Mouse (Mus musculus): ENCODE data around the gene Morn4.
"Not testable (repeated sequence)": the region's sequence is repeated elsewhere in the genome, so short reads cannot be mapped to it uniquely, and the experiment has no call there.

Morn4 gene

GRCm38 (mm10) chr19:42085690-42086089 lies 467 bp downstream of the Morn4 start:
- no peak for DNase-seq (ENCODE audit: low spot score)

- not testable (repeated sequence) for DNase-seq (ENCODE audit: low spot score)
Measured at GRCm38 (mm10) chr19:42081613-42082012, 4.5 kb downstream of the Morn4 start.

DNA sequence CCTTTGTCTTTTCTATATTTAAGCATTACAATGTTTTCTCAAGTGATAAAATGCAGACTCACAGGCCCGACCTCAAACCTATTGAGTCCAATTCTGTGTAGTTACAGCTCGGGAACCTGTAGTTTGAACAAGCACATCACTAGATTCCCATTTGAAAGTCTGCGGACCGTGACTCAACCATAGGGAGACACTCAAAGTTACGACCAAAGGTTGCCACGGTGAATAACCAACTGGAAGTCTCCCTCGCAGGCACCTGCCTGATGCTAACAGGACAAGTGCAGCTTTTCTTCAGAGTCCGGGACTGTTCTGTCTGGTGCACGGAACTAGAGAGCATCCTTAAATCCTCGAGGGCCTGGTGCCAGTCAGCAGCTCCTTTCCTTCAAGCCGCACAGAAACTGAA lies 5.7 kb downstream of the Morn4 start:
- DNase-seq (ENCODE audit: low spot score): no peak

- no peak for DNase-seq (ENCODE audit: low spot score)
Measured at GRCm38 (mm10) chr19:42079950-42080349, 6.2 kb downstream of the Morn4 start.

- DNase-seq (ENCODE audit: low spot score): no peak
Measured at GRCm38 (mm10) chr19:42079006-42079405, 7.2 kb downstream of the Morn4 start.

DNA sequence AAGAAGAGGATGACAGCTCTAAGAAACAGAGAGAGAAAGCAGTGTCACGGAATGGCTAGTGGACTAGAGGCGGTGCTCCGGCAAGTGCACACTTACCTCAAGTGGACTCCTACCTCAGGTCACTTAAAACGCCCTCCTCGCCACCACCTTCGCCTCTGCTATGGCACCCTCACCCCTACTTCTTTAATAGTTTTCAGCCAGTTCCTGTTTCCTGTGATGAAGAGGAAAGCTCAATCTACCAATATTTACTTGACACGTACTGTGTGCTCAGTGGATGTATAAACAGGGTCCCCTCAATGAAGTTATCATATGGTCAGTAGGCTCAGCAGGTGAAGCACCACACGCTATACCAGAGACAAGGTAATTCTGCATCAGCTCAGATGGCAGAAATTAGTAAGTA lies 7.6 kb downstream of the Morn4 start:
- DNase-seq (ENCODE audit: low spot score): no peak

DNA sequence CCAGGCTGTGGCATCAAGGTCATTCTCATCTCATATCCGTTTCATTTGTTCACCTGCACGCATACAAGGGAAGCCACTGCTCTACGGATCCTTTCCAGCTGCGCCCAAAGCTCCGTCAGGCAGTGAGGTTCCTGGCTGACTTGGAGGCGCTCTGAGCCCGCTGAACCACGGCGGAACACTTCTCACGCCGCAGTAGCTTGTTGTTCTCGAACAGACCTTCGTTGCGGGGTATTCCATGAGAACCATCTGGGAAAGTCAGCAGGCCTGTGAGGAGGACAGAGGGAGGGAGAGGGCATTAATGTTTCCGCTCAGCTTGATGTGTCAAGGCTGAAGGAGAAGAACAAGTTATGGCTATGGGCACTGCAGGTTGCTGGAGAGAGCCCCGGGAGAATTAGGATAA lies 10.2 kb downstream of the Morn4 start:
- no peak for DNase-seq (ENCODE audit: low spot score)

GRCm38 (mm10) chr19:42075051-42075450 lies 11.1 kb downstream of the Morn4 start:
- no peak for DNase-seq (ENCODE audit: low spot score)

- DNase-seq (ENCODE audit: low spot score): no peak
Measured at GRCm38 (mm10) chr19:42072802-42073201, 13.4 kb downstream of the Morn4 start.

- DNase-seq (ENCODE audit: low spot score): no peak
Measured at GRCm38 (mm10) chr19:42071886-42072608, 14.1 kb downstream of the Morn4 start.

GRCm38 (mm10) chr19:42071221-42071620 lies 14.9 kb downstream of the Morn4 start:
- DNase-seq (ENCODE audit: low spot score): no peak

DNA sequence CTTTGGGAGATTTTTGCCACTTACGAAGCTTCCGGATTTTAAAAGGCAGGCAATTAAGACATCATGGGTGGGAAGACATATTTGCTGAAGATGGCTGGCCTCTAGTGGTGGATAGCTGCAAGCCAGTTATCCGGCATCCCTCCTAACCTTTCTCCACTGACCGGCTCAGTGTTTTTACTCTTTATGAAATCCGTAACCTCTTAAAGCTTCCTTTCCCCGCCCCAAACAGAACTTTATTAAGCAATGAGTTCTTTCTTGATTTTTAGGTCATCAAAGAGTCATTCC lies 17.0 kb downstream of the Morn4 start:
- DNase-seq (ENCODE audit: low spot score): no peak

GRCm38 (mm10) chr19:42068441-42069240 lies 17.5 kb downstream of the Morn4 start:
- no peak for DNase-seq (ENCODE audit: low spot score)

DNA sequence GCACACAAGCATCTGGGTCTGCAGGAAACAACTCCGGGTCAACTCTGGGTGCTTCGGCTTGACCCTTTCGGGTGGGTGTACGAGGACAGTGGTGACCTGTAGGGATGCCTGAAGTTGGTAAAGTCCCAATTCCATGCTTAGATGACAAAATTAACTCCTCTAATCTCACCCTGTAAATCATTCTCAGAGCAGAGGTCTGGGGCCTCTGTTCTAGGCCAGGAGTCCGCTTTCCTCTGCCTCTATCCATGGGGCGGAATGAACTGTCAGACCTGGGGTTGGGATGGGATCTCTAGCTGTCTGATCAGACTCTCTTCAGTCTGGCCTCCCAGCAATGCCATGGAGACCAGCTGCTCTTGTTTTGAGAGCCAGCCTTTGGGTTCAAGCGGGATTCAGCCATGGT lies 24.7 kb downstream of the Morn4 start:
- DNase-seq (ENCODE audit: low spot score): no peak

DNA sequence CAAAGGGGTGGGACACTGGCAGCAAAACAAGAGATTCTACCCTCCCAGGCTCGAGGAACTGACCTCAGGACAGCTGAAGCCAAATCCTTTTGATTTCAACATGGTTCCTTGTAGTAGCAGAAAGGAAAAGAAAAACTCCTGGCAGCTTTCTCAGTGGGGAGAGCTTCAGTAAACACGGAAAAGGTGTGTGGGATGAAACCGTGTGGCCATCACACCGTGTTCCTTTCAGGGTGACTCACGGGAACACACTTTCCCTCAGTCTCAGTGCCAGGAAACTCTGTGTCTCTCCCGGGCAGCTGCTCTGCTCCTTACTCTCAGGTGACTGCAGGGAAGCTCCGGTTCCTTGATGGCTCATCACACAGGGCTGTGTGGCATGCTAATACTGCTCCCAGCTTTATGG lies 27.7 kb downstream of the Morn4 start:
- DNase-seq (ENCODE audit: low spot score): peak; percentile 35

DNA sequence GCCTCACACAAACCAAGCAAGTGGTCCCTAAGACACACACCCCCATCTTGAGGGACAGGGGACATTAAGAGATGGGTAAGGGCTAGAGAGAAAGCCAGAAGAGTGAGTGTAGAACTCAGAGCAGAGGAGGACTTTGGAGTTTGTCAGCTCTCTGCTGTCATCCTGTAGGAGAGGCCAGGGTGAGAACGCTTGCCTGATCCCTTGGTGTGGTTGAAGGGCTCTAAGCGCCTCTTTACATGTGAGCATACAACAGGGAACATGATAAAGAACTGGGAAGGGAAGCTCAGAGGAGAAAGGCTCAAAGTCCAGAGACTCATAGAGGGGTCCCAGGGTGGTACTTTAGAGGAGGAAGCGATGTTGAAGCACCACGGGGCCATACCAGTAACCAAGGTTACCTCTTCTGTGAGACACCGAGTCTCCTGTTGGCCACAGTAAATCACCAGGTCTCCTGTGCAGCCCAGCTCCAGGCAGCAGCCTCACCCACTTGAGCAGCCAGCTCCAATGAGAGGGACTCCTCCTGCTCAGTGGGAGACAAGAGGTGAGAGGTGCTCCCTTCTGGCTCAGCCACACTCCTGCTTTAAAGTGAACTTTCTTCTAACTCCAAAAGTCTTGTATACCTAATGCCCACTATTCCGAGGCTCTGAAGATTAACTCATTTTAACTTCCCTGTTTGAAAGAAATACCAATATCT lies 29.3 kb downstream of the Morn4 start:
- no peak for DNase-seq (ENCODE audit: low spot score)

DNA sequence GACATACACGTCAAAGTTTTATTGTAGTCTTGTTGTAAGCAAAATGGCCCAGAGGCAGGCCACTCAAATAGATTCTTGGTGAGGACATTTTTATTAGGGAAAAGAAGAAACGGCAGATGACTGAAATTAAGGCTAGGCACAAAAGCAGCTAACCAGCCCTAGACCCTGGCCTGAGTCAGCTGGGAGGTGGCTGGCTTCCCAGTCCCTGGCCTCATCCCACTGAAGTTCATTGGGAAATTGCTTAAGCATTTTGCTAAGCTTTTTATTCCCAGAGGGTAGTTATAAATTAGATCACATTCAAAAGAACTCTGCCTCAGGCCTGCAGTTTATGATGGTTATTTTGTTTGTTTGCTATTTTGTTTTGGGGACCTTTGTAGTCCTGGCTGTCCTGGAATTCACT lies 30.3 kb downstream of the Morn4 start:
- peak; percentile 71 for DNase-seq (ENCODE audit: low spot score)

- DNase-seq (ENCODE audit: low spot score): no peak
Measured at GRCm38 (mm10) chr19:42054255-42054654, 31.9 kb downstream of the Morn4 start.

DNA sequence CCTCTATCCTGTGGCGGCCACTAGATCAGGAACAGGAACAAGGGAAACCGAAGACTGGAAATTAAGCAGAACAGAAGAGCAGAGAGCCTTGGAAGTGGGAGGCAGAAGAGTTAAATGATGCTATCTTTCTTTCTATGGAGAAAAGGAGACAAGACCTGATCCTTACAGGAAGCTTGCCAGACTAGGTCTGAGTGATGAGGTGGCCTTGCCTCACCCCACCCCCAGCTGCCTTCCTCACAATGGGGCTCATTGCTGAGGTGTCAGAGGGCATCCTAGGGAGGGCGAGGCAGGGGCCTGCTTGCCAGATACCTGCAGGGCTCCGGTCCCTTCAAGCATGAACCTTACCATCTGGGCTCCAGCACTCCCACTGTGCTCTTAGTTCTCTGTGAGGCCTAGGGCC lies 34.2 kb downstream of the Morn4 start, which contains the start of gene 4933411K16Rik:
Gene 4933411K16Rik (plus strand): TSS at position 301 of the 400 bp plus-strand sequence.
- no peak for DNase-seq (ENCODE audit: low spot score)

DNA sequence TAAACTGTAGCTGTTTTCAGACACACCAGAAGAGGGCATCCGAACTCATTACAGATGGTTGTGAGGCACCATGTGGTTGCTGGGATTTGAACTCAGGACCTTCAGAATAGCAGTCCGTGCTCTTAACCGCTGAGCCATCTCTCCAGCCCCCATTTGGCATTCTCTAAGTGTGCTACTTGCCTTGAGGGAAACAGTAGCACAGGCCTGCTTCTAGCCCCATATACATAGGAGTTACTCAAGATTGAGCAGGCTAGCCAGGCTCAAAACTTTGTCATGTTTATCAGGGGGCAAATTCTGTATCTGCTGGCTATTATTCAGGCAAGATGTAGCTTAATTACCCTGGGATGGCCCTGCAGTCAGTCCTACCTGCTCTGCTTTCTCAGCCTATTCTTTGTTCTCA lies 34.8 kb downstream of the Morn4 start:
- no peak for DNase-seq (ENCODE audit: low spot score)

GRCm38 (mm10) chr19:42050251-42050650 lies 35.9 kb downstream of the Morn4 start:
- no peak for DNase-seq (ENCODE audit: low spot score)

GRCm38 (mm10) chr19:42045269-42046102 lies 40.7 kb downstream of the Morn4 start, which contains the start of gene Hoga1:
Gene Hoga1, plus strand, starts transcription at chr19:42045610.
- peak; percentile 85 for DNase-seq (ENCODE audit: low spot score)

Data from urinary bladder, postnatal 14 days (tissue).